Mouse (Mus musculus) limb, embryonic 14.5 days (tissue): ENCODE results near the gene Stt3a. TPM values are rescaled to one million over a fixed set of nuclear protein-coding genes. Genes with fewer than 3 reads are reported as not detected.

Experiments used
- ATAC-seq: fragments of 200-750 bp; cut with Nextera tagmentation; 2 replicates; pipeline ENCODE4 v1.8.0; 2017; ENCODE audit warnings: low read depth, moderate number of reproducible peaks, moderate TSS enrichment; ENCODE audit not compliant: low FRiP score
- DNase-seq: peaks from one replicate; pipeline ENCODE4 v3.0.0-alpha.2; 2015; ENCODE audit warnings: low spot score
- H3K27ac ChIP-seq: fragments of 300-500 bp; sonication (generic); replicated peaks from 2 replicates; pipeline ENCODE4 v1.5.1; 2014; ENCODE audit warnings: low read depth, mild to moderate bottlenecking, low read length, moderate library complexity, mixed read lengths
- H3K27me3 ChIP-seq: fragments of 300-500 bp; sonication (generic); 2 replicates; pipeline ENCODE4 v1.6.1; 2014; ENCODE audit warnings: low read length, mixed read lengths; ENCODE audit not compliant: control insufficient read depth, insufficient read depth
- H3K36me3 ChIP-seq: fragments of 300-500 bp; sonication (generic); 2 replicates; pipeline ENCODE4 v1.6.1; 2014; ENCODE audit warnings: mild to moderate bottlenecking, low read length, moderate library complexity, mixed read lengths; ENCODE audit not compliant: control insufficient read depth, insufficient read depth
- H3K4me1 ChIP-seq: fragments of 300-500 bp; sonication (generic); 2 replicates; pipeline ENCODE4 v1.6.1; 2014; ENCODE audit warnings: antibody characterized with exemption, low read length, mixed read lengths; ENCODE audit not compliant: control insufficient read depth, insufficient read depth
- H3K4me2 ChIP-seq: fragments of 300-500 bp; sonication (generic); replicated peaks from 2 replicates; pipeline ENCODE4 v1.6.1; 2014; ENCODE audit warnings: low read depth, mild to moderate bottlenecking, low read length, moderate library complexity; ENCODE audit not compliant: severe bottlenecking
- H3K4me3 ChIP-seq: fragments of 300-500 bp; sonication (generic); replicated peaks from 2 replicates; pipeline ENCODE4 v1.5.1; 2014; ENCODE audit warnings: low read length
- H3K9ac ChIP-seq: fragments of 300-500 bp; sonication (generic); 2 replicates; pipeline ENCODE4 v1.6.1; 2014; ENCODE audit warnings: mild to moderate bottlenecking, low read depth, low read length, moderate library complexity; ENCODE audit not compliant: severe bottlenecking
- H3K9me3 ChIP-seq: fragments of 300-500 bp; sonication (generic); 2 replicates; pipeline ENCODE4 v1.6.1; 2016; ENCODE audit warnings: low read length; ENCODE audit not compliant: control insufficient read depth
- POLR2A ChIP-seq: fragments of 200-500 bp; IDR thresholded peaks from 2 replicates; pipeline ENCODE4 v1.8.0; 2012; ENCODE audit warnings: inconsistent platforms, mild to moderate bottlenecking, moderate library complexity, borderline replicate concordance; ENCODE audit not compliant: insufficient read depth, insufficient read length; ENCODE audit errors: extremely low read depth
- WGBS: fragments of 180-500 bp; shearing (Covaris S2); extraction: QIAGEN DNeasy Blood & Tissue Kit; methylation state at CpG from one replicate; pipeline ENCODE4 v1.1.7; 2014; 5-methylcytosine and 5-hydroxymethylcytosine counted together
- polyA plus RNA-seq, 2 experiments: library from polyadenylated mRNA; depleted of rRNA in 1 of 2; stranded (reverse) in 1 of 2; unstranded in 1 of 2; fragments of >200 nt; fragmentation: Nextera tagmentation in 1 of 2; extraction: Ambion mirVana in 1 of 2; gene quantifications; 2 replicates each; pipeline versions ENCODE4 v1.2.1 to v1.2.3; 2012 to 2014

Stt3a gene
- polyA plus RNA-seq, 2 experiments: 251 to 264 TPM

DNA sequence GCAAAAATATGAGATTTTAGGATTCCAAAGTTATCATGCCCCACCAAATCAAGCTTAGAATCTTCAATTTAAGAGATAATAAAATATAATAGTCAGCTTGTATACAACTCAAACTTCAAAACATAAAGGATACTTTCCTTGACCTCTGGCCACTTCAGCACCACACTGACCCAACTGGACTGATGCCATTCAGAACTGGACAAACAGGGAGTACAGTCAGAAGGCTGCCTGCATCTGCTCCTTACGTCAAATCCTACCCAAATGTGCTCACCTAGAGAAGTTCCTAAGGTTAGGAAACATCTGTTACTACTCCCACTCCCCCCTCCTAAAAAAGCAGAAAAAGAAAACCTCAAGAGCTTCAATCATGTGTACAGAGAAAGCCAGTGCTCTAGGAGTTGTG, 28.1 kb upstream of the Stt3a start:
- no peak overlapping the region for H3K27ac ChIP-seq
- H3K9ac ChIP-seq: no peak overlapping the region
- peak overlapping the region; percentile 54 for H3K4me2 ChIP-seq
- H3K4me1 ChIP-seq: peaks cover 8% of the 10 kb centered on the region; the same call in 1 of the 2 replicates
- no peak for TF ChIP-seq POLR2A
- H3K4me3 ChIP-seq: no peak overlapping the region
- DNase-seq (no peak), ATAC-seq (no peak)
- WGBS: 53% methylated on average over 1 of the region's 1 CpGs
- no peaks in the 10 kb centered on the region for H3K9me3 ChIP-seq
- H3K36me3 ChIP-seq: peaks cover 22% of the 10 kb centered on the region
- no peaks in the 10 kb centered on the region for H3K27me3 ChIP-seq

DNA sequence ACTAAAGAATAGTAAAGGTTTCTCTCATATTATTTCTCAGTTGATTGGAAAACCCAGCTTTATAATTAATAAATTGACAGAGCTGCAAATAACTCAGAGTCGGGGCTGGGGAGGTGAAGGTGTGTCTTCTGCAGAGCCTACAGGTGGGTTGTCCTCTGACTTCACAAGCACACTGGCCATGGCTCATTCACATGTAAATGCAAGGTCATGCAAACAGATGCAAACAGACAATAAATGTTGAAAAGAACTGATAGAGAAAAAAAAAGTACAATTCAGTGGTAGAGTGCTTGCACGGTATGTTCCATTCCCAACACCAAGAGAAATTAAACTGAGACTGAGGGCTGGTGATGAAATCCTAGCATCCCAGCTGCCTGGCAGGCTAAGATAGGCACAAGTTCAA, 27.0 kb upstream of the Stt3a start:
- Histone ChIP-seq H3K9ac (no peak overlapping the region), H3K4me1 (peaks cover 8% of the 10 kb centered on the region; the same call in 1 of the 2 replicates), H3K4me2 (no peak overlapping the region), H3K27ac (no peak overlapping the region), H3K27me3 (no peaks in the 10 kb centered on the region), H3K36me3 (peaks cover 32% of the 10 kb centered on the region), H3K4me3 (no peak overlapping the region), H3K9me3 (no peaks in the 10 kb centered on the region)
- no peak for TF ChIP-seq POLR2A
- DNase-seq (no peak), ATAC-seq (no peak)
- WGBS: 91% methylated on average over 2 of the region's 2 CpGs

DNA sequence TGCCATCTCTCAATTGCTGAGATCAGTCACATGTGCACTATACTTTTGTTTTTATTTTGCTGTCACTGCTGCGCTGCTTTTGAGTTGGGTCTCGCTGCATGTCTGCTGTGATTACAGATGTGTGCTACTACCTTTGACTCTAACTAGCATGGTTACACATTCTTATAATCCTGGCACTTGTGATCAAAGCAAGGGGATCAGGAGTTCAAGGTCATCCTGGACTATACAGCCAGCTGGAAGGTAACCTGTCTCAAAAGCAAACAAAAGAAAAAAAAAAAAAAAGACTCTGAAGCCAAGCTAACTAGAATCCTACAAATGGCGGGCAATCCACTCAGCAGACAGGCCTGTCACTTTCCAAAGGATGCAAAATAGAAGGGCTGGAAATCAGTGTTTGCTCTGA, 24.7 kb upstream of the Stt3a start:
- Histone ChIP-seq H3K36me3 (peaks cover 50% of the 10 kb centered on the region), H3K4me3 (no peak overlapping the region), H3K9me3 (no peaks in the 10 kb centered on the region), H3K9ac (no peak overlapping the region), H3K4me1 (peaks cover 8% of the 10 kb centered on the region; the same call in 1 of the 2 replicates), H3K27me3 (no peaks in the 10 kb centered on the region), H3K27ac (no peak overlapping the region), H3K4me2 (no peak overlapping the region)
- WGBS: 91% methylated on average over 3 of the region's 3 CpGs
- ATAC-seq (no peak), DNase-seq (no peak)
- TF ChIP-seq POLR2A: no peak

DNA sequence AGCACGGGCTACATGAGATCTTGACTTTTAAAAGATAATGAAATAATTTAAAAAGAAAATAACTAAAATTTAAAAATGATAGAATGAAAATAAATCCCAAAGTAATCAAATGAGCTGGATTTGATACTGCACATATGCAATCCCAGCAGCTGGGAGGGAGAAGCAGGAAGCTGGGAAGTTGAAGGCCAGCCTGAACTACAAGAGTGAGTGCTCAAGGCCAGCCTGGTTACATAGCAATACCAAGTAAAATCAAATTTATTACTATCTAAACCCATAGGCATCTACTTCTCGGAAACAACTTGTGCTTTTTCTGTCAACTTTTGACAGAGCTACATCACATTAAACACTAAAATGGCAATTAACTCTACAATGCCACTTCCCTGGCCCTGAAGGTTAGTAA, 16.4 kb upstream of the Stt3a start:
- H3K36me3 ChIP-seq: peaks cover 83% of the 10 kb centered on the region
- no peak for TF ChIP-seq POLR2A
- H3K27me3 ChIP-seq: no peaks in the 10 kb centered on the region
- 85% methylated on average over 2 of the region's 2 CpGs for WGBS
- DNase-seq (no peak), ATAC-seq (no peak)
- H3K9me3 ChIP-seq: no peaks in the 10 kb centered on the region
- no peak overlapping the region for H3K9ac ChIP-seq
- H3K4me2 ChIP-seq: no peak overlapping the region
- H3K4me3 ChIP-seq: no peak overlapping the region
- H3K4me1 ChIP-seq: no peaks in the 10 kb centered on the region
- no peak overlapping the region for H3K27ac ChIP-seq

DNA sequence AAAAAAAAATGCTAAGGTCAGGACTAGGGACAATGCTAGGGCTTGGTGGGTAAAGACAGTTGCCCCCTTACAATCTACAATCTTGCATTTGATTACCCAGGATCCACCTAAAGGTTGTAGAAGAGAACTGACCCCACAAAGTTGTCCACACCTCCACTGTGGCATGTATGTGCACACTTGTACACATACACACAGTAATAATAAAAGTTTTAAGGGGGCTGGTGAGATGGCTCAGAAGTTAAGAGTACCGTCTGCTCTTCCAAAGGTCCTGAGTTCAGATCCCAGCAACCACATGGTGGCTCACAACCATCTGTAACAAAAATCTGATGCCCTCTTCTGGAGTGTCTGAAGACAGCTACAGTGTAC, 1.6 kb upstream of the Stt3a start:
- 87% methylated on average over 1 of the region's 1 CpGs for WGBS

More for the DNA sequence above, 1.6 kb upstream of the Stt3a start:
- Histone ChIP-seq H3K27ac (peak overlapping the region; percentile 93; the same call in 1 of the 2 replicates), H3K36me3 (peaks cover 9% of the 10 kb centered on the region), H3K27me3 (no peaks in the 10 kb centered on the region), H3K4me3 (peak overlapping the region; percentile 61), H3K4me2 (peak overlapping the region; percentile 77; the same call in 1 of the 2 replicates), H3K4me1 (peaks cover 11% of the 10 kb centered on the region), H3K9ac (peak overlapping the region; percentile 82; the same call in 1 of the 2 replicates), H3K9me3 (no peaks in the 10 kb centered on the region)
- ATAC-seq (no peak), DNase-seq (no peak)
- no peak for TF ChIP-seq POLR2A
